Mouse (Mus musculus): ENCODE measurements around the gene Cul5.

- TF ChIP-seq CTCF (IDR thresholded peaks at IDR 0.05; ENCODE audit: extremely low read depth, insufficient read length, insufficient replicate concordance, low read depth, low read length) (peak; percentile 87; the same call in 1 of the 2 replicates), POLR2A (IDR thresholded peaks at IDR 0.05; ENCODE audit: low read depth, low read length) (no peak)
Observed at GRCm38 (mm10) chr9:53594764-53595163, 75.0 kb downstream of the Cul5 start.

All from small intestine, adult 2 months (tissue).